Mouse (Mus musculus): ENCODE measurements around the gene Capza2.

DNA sequence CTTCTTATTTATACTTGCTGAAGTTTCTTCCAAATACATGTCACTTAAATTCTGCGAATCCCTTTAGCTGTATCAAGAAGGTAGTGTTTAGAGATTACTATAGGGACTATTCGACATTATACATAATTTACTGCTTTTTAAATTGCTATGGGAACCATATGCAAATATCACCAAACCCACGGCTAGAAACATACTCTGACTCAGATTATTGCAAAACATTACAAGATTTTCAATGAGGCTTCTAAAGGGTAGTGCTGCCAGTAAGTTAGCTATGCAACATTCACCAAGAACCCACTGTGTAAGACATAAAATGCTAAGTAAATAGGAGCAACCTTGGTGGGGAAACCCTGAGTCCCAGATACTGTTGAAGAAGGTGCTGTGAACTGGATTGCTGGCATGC is 1.0 kb upstream of the Capza2 start:
- TF ChIP-seq TCF12 (IDR thresholded peaks at IDR 0.05; ENCODE audit: insufficient read depth, poor library complexity, severe bottlenecking) (no peak), POLR2AphosphoS2 (IDR thresholded peaks at IDR 0.05; ENCODE audit: insufficient read length, low read depth) (no peak), POLR2A (IDR thresholded peaks at IDR 0.05; ENCODE audit: insufficient read length, low read depth) (no peak), MAX (IDR thresholded peaks at IDR 0.05; ENCODE audit: low read depth) (no peak), E2F4 (IDR thresholded peaks at IDR 0.05; ENCODE audit: insufficient read depth) (no peak), SRF (IDR thresholded peaks at IDR 0.05; ENCODE audit: control insufficient read depth, insufficient read length, low read depth) (no peak), USF1 (IDR thresholded peaks at IDR 0.05; ENCODE audit: low read depth) (no peak), MYOD1 (IDR thresholded peaks at IDR 0.05; ENCODE audit: control insufficient read depth in 1 of 3, insufficient read length in 2 of 3, low read depth in 2 of 3) (no peak), MYOG (IDR thresholded peaks at IDR 0.05; ENCODE audit: control insufficient read depth in 1 of 3, insufficient read depth in 1 of 3, insufficient read length in 2 of 3, low read depth in 2 of 3) (no peak), REST (IDR thresholded peaks at IDR 0.05; ENCODE audit: insufficient read depth, insufficient read length) (no peak), CEBPB (IDR thresholded peaks at IDR 0.05; ENCODE audit: insufficient read depth, poor library complexity, severe bottlenecking) (peak; percentile 68), TCF3 (IDR thresholded peaks at IDR 0.05; ENCODE audit: insufficient read length, low read depth) (no peak)
